Mouse (Mus musculus) hindbrain, embryonic 12.5 days (tissue): ENCODE measurements around the gene Cdca7. TPM values are rescaled to one million over a fixed set of nuclear protein-coding genes. Genes with fewer than 3 reads are reported as not detected.

Experiments used
- ATAC-seq: fragments of 200-750 bp; cut with Nextera tagmentation; 2 replicates; pipeline ENCODE4 v1.8.0; 2017; ENCODE audit warnings: moderate TSS enrichment; ENCODE audit not compliant: low FRiP score
- H3K27ac ChIP-seq: fragments of 300-500 bp; sonication (generic); 2 replicates; pipeline ENCODE4 v1.5.1; 2016; ENCODE audit warnings: mild to moderate bottlenecking
- H3K27me3 ChIP-seq: fragments of 300-500 bp; sonication (generic); 2 replicates; pipeline ENCODE4 v1.6.1; 2016; ENCODE audit warnings: mild to moderate bottlenecking
- H3K36me3 ChIP-seq: fragments of 300-500 bp; sonication (generic); 2 replicates; pipeline ENCODE4 v1.6.1; 2016; ENCODE audit warnings: mild to moderate bottlenecking
- H3K4me1 ChIP-seq: fragments of 300-500 bp; sonication (generic); 2 replicates; pipeline ENCODE4 v1.6.1; 2016
- H3K4me2 ChIP-seq: fragments of 300-500 bp; sonication (generic); replicated peaks from 2 replicates; pipeline ENCODE4 v1.6.1; 2016; ENCODE audit warnings: mild to moderate bottlenecking
- H3K4me3 ChIP-seq: fragments of 300-500 bp; sonication (generic); 2 replicates; pipeline ENCODE4 v1.5.1; 2016; ENCODE audit warnings: mild to moderate bottlenecking
- H3K9ac ChIP-seq: fragments of 300-500 bp; sonication (generic); 2 replicates; pipeline ENCODE4 v1.6.1; 2016; ENCODE audit warnings: mild to moderate bottlenecking, moderate library complexity
- H3K9me3 ChIP-seq: fragments of 300-500 bp; sonication (generic); replicated peaks from 2 replicates; pipeline ENCODE4 v1.6.1; 2016; ENCODE audit warnings: mild to moderate bottlenecking
- WGBS: fragments of 180-500 bp; shearing (Covaris S2); methylation state at CpG from one replicate; pipeline ENCODE4 v1.1.7; 2016; 5-methylcytosine and 5-hydroxymethylcytosine counted together
- polyA plus RNA-seq: library from polyadenylated mRNA; unstranded; fragments of >200 nt; fragmentation: Nextera tagmentation; extraction: Ambion mirVana; gene quantifications from 2 replicates; pipeline ENCODE4 v1.2.1, GENCODE M21; 2016

Cdca7 gene
- 100 and 101 TPM in 2 replicates for polyA plus RNA-seq

GRCm38 (mm10) chr2:72475797-72476485 is at the start of gene Cdca7:
Cdca7 (plus strand) TSS chr2:72476159.
- WGBS, result under 1% methylated on average over 58 of the region's 58 CpGs
- Histone ChIP-seq H3K36me3 (peaks cover 8% of the 10 kb centered on the region; the same call in 1 of the 2 replicates), H3K4me2 (peak within 1 kb of the TSS; percentile 70), H3K4me1 (peaks cover 35% of the 10 kb centered on the region), H3K27ac (peak within 1 kb of the TSS; percentile 78), H3K27me3 (peaks cover 10% of the 10 kb centered on the region; the same call in 1 of the 2 replicates), H3K4me3 (peak within 1 kb of the TSS; percentile 60), H3K9me3 (no peaks in the 10 kb centered on the region), H3K9ac (peak within 1 kb of the TSS; percentile 77)
- ATAC-seq, result peak; percentile 86

- Histone ChIP-seq H3K9me3 (no peaks in the 10 kb centered on the region), H3K36me3 (no peaks in the 10 kb centered on the region), H3K4me2 (peak overlapping the region; percentile 32), H3K9ac (no peak overlapping the region), H3K4me3 (no peak overlapping the region), H3K27ac (peak overlapping the region; percentile 70), H3K27me3 (no peaks in the 10 kb centered on the region), H3K4me1 (peaks cover 22% of the 10 kb centered on the region)
- 4% methylated on average over 8 of the region's 8 CpGs for WGBS
- peak; percentile 96 for ATAC-seq
Measured at GRCm38 (mm10) chr2:72426776-72427175, 49.2 kb upstream of the Cdca7 start.

GRCm38 (mm10) chr2:72427288-72427687 is 48.7 kb upstream of the Cdca7 start:
- peak; percentile 81 for ATAC-seq
- 50% methylated on average over 11 of the region's 11 CpGs for WGBS
- Histone ChIP-seq H3K36me3 (no peaks in the 10 kb centered on the region), H3K4me3 (no peak overlapping the region), H3K9ac (no peak overlapping the region), H3K4me1 (peaks cover 22% of the 10 kb centered on the region), H3K4me2 (peak overlapping the region; percentile 32), H3K27ac (peak overlapping the region; percentile 70), H3K27me3 (no peaks in the 10 kb centered on the region), H3K9me3 (no peaks in the 10 kb centered on the region)

GRCm38 (mm10) chr2:72438941-72439533 is 36.9 kb upstream of the Cdca7 start:
- 75% methylated on average over 8 of the region's 8 CpGs for WGBS
- Histone ChIP-seq H3K9ac (no peak overlapping the region), H3K27ac (no peak overlapping the region), H3K4me3 (no peak overlapping the region), H3K9me3 (no peaks in the 10 kb centered on the region), H3K27me3 (no peaks in the 10 kb centered on the region), H3K4me1 (no peaks in the 10 kb centered on the region), H3K4me2 (no peak overlapping the region), H3K36me3 (no peaks in the 10 kb centered on the region)
- ATAC-seq, result no peak

GRCm38 (mm10) chr2:72441010-72441409 is 34.9 kb upstream of the Cdca7 start:
- H3K4me1 ChIP-seq, result no peaks in the 10 kb centered on the region
- 70% methylated on average over 9 of the region's 9 CpGs for WGBS
- ATAC-seq, result no peak
- H3K27ac ChIP-seq, result no peak overlapping the region
- no peaks in the 10 kb centered on the region for H3K9me3 ChIP-seq
- no peaks in the 10 kb centered on the region for H3K27me3 ChIP-seq
- H3K36me3 ChIP-seq, result no peaks in the 10 kb centered on the region
- no peak overlapping the region for H3K4me2 ChIP-seq
- H3K9ac ChIP-seq, result no peak overlapping the region
- no peak overlapping the region for H3K4me3 ChIP-seq

GRCm38 (mm10) chr2:72442825-72443224 is 33.1 kb upstream of the Cdca7 start:
- ATAC-seq, result no peak
- H3K9me3 ChIP-seq, result no peaks in the 10 kb centered on the region
- 89% methylated on average over 6 of the region's 6 CpGs for WGBS
- no peaks in the 10 kb centered on the region for H3K36me3 ChIP-seq
- H3K4me3 ChIP-seq, result no peak overlapping the region
- H3K4me1 ChIP-seq, result peaks cover 6% of the 10 kb centered on the region; the same call in 1 of the 2 replicates
- no peak overlapping the region for H3K27ac ChIP-seq
- no peak overlapping the region for H3K4me2 ChIP-seq
- no peak overlapping the region for H3K9ac ChIP-seq
- no peaks in the 10 kb centered on the region for H3K27me3 ChIP-seq

GRCm38 (mm10) chr2:72443960-72444359 is 32.0 kb upstream of the Cdca7 start:
- Histone ChIP-seq H3K4me1 (peaks cover 6% of the 10 kb centered on the region; the same call in 1 of the 2 replicates), H3K27ac (no peak overlapping the region), H3K4me2 (no peak overlapping the region), H3K9ac (no peak overlapping the region), H3K36me3 (no peaks in the 10 kb centered on the region), H3K27me3 (no peaks in the 10 kb centered on the region), H3K4me3 (no peak overlapping the region), H3K9me3 (no peaks in the 10 kb centered on the region)
- WGBS, result 81% methylated on average over 3 of the region's 3 CpGs
- no peak for ATAC-seq

GRCm38 (mm10) chr2:72446106-72446505 is 29.9 kb upstream of the Cdca7 start:
- Histone ChIP-seq H3K4me3 (no peak overlapping the region), H3K4me1 (peaks cover 6% of the 10 kb centered on the region; the same call in 1 of the 2 replicates), H3K9ac (no peak overlapping the region), H3K4me2 (no peak overlapping the region), H3K36me3 (no peaks in the 10 kb centered on the region), H3K9me3 (no peaks in the 10 kb centered on the region), H3K27ac (no peak overlapping the region), H3K27me3 (no peaks in the 10 kb centered on the region)
- WGBS, result 95% methylated on average over 3 of the region's 3 CpGs
- no peak for ATAC-seq

- Histone ChIP-seq H3K4me2 (no peak overlapping the region), H3K4me1 (peaks cover 6% of the 10 kb centered on the region; the same call in 1 of the 2 replicates), H3K27me3 (no peaks in the 10 kb centered on the region), H3K4me3 (no peak overlapping the region), H3K36me3 (no peaks in the 10 kb centered on the region), H3K9ac (no peak overlapping the region), H3K9me3 (no peaks in the 10 kb centered on the region), H3K27ac (no peak overlapping the region)
- WGBS, result 38% methylated on average over 5 of the region's 5 CpGs
- ATAC-seq, result no peak
Measured at GRCm38 (mm10) chr2:72446615-72447014, 29.3 kb upstream of the Cdca7 start.

GRCm38 (mm10) chr2:72453563-72453962 is 22.4 kb upstream of the Cdca7 start:
- no peaks in the 10 kb centered on the region for H3K36me3 ChIP-seq
- H3K9ac ChIP-seq, result no peak overlapping the region
- 48% methylated on average over 3 of the region's 3 CpGs for WGBS

GRCm38 (mm10) chr2:72456189-72456588 is 19.8 kb upstream of the Cdca7 start:
- ATAC-seq, result no peak
- Histone ChIP-seq H3K4me3 (no peak overlapping the region), H3K27me3 (no peaks in the 10 kb centered on the region), H3K27ac (no peak overlapping the region), H3K9me3 (no peaks in the 10 kb centered on the region), H3K9ac (no peak overlapping the region), H3K4me2 (no peak overlapping the region), H3K36me3 (no peaks in the 10 kb centered on the region), H3K4me1 (no peaks in the 10 kb centered on the region; the same call in 1 of the 2 replicates)
- 75% methylated on average over 1 of the region's 1 CpGs for WGBS

More at GRCm38 (mm10) chr2:72453563-72453962, 22.4 kb upstream of the Cdca7 start:
- Histone ChIP-seq H3K4me2 (no peak overlapping the region), H3K4me3 (no peak overlapping the region), H3K9me3 (no peaks in the 10 kb centered on the region), H3K4me1 (no peaks in the 10 kb centered on the region; the same call in 1 of the 2 replicates), H3K27me3 (no peaks in the 10 kb centered on the region), H3K27ac (no peak overlapping the region)
- no peak for ATAC-seq

GRCm38 (mm10) chr2:72464376-72465014 is 11.5 kb upstream of the Cdca7 start:
- H3K27ac ChIP-seq, result no peak overlapping the region
- no peaks in the 10 kb centered on the region for H3K36me3 ChIP-seq
- H3K4me3 ChIP-seq, result no peak overlapping the region
- H3K4me2 ChIP-seq, result no peak overlapping the region
- H3K4me1 ChIP-seq, result no peaks in the 10 kb centered on the region
- no peaks in the 10 kb centered on the region for H3K27me3 ChIP-seq
- no peak overlapping the region for H3K9ac ChIP-seq
- no peaks in the 10 kb centered on the region for H3K9me3 ChIP-seq
- no peak for ATAC-seq
- WGBS, result 76% methylated on average over 7 of the region's 7 CpGs
